Mouse (Mus musculus) gastrocnemius, adult 8-10 months (tissue): ENCODE data around the gene Pebp1. TPM values are rescaled to one million over a fixed set of nuclear protein-coding genes. Genes with fewer than 3 reads are reported as not detected.

ENCODE experiments used
- DNase-seq, 2 experiments: peaks; one replicate each; pipeline ENCODE4 v3.0.0; 2022; ENCODE audit warnings: low spot score in 2 of 2
- total RNA-seq, 4 experiments: library from RNA; stranded (reverse); gene quantifications; 2 replicates each; pipeline ENCODE4 v1.2.4; 2022

Pebp1 gene
- total RNA-seq, 4 experiments from 2014 or later: 366 to 419 (median 400) TPM

DNA sequence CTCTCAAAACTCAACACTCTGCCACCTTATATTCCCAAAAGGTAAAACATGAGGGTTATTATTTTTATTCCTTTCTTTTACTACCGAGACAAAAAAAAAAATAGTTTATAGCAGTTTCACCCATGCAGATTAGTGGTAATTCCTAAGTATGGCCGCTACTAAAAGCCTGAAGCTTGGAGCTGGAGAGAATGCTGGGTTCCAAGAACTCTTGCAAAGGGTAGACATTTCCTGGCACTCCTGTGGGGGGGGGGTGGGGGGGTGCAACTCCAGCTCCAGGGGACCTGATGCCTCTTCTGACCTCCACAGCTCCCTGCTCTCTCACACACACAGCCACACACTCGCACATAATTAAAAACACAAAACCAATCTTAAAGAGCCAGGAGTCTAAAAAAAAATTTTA is 1.1 kb downstream of the Pebp1 start:
- DNase-seq: no peak

DNA sequence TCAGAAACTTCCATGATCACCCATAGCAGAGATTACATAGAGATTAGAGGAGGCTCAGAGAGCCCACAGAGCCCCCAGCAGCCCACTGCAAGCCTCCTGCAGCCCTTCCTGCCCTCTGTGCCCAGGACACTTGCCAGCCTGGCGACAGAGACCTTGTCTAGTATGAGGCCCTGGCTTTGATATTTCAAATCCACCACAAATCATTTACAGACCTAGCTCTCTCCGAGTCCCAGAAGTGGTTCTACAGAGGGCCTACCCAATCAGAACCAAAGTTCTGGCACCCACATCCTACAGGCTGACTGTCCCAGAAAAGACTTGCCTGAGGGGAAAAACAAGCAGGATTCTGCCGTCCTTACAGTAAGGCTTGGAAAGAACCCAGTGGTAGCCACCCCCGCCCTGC is 2.2 kb downstream of the Pebp1 start:
- DNase-seq: no peak

DNA sequence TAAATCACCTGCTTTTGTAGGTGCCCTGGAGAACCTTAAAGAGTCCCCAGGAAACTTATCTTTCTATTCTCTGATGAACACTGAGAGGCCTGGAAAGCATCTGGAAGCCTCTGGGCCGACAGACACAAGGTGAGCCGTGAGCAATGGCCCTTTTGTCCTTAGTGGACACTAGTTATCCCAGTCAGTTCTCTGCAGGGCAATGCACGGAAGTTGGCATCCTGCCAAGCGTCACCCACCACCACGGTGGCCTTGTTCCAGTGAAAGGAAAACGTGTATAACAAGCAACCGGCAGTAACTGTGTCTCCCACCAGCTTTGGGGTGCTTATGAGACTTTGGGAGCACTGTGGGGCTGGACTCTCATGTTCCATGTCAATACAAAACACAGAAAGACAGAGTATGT is 2.7 kb downstream of the Pebp1 start:
- no peak for DNase-seq

DNA sequence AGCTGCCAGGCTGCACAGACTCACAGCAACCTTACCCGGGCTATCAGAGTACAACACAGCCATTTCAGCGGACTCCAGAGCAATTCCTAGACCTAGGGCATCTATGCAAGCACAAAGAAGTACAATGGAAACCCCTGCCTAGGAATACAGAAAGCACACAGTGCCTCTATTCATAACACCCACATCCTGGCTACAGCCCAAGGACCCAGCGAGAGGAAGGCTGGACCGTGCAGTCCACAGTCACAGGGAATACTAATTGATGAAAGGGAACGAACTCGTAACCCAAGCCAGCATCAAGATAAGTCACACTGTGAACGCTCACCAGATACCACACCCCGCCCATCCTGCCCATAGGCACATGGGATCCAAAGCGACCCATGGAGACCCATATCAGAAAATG is 3.4 kb downstream of the Pebp1 start:
- DNase-seq: no peak

DNA sequence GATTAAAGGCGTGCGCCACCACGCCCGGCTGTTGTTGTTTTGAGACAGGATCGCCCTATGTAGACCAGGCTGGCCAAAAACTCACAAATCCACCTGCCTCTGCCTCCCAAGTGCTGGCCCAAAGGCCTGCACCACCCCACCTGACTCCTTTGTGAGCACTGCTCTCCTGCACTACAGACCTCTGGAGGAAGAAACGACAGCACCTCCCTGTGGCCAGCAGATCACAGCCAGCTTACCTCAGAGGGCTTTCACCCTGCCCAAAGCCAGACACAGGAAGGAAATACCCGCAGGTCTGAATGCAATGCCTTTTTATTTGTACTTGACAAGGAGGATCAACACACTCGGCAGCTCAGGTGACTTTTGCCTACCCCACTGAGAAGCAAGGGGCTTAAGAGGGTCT is 5.1 kb downstream of the Pebp1 start:
- DNase-seq: no peak

DNA sequence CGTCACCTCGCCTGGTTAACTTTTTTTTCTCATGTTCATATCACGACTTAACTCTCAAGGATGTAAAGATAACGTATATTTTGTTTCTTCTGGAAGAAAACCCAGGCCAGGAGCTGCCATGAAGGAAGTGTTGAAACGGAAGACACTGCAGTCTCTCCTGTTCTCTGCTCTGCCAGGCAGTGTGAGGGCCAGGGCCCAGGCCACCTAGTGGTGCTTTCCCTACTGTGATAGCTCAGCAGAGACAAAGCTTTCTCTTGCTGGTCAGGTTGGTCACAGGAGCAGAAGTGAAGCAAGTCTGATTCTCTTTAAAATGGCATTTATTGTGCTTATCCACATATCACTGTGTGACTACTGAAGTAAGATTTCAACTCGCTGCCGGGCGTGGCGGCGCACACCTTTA is 5.9 kb downstream of the Pebp1 start:
- DNase-seq: no peak

GRCm38 (mm10) chr5:117279669-117280050 is 7.8 kb downstream of the Pebp1 start:
- DNase-seq: no peak

DNA sequence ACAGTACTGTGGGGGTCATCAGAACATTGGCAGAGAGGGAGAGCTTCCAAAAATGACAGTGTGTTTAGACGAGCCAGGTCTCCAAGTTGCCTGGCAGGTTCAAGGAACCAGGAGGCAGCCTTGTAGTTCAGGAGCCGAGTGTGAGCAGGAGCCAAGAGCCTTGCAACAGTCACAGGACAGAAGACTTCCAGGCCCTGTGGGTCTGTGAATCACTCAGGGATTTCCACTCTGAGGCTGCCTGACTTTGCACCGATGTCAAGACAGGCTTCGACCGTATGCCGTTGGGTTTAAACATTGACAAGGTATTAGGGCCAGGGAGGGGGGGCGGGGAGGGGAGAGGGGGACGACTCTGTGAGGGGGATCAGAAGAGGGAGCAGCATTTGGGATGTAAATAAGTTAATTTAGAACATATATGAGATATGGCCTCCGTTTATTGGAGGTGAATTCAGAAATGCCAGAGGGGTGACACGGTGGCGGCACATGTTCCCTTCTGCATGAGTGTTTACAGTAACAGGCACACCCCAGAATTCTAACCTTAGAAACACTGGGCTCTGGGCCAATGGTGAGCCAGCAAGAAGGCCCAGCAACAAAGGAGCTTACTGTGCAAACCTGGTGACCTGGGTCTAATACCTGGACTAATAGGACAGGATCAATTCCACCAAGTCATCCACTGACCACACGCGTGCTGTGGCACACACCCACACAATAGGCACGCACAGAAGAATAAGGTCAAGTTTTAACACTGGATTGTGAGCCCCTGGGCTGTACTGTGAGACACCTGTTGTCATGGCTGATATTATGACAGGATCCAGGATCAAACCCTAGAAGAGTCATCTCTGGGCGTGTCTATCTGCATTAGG is 8.4 kb downstream of the Pebp1 start:
- no peak for DNase-seq

GRCm38 (mm10) chr5:117277784-117278183 is 9.6 kb downstream of the Pebp1 start:
- no peak for DNase-seq

DNA sequence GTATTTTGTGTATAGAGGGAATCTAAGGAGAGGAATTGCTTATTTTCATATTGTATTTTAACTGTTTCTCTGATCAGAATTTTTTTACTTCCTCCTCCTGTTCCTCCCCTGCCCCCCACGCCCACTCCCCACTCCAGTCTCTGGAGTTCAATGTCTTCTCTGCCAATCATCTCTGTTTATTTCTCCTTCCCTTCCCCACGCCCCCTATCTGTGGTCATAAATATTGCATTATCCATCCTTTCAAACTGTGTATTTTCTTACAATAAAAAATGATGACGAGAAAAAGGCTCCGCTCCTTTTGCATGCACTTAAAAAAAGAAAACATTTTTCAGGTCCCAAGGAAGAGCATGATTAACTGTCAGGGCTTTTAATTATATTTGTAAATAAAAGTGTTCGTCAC is 12.6 kb downstream of the Pebp1 start:
- no peak for DNase-seq

DNA sequence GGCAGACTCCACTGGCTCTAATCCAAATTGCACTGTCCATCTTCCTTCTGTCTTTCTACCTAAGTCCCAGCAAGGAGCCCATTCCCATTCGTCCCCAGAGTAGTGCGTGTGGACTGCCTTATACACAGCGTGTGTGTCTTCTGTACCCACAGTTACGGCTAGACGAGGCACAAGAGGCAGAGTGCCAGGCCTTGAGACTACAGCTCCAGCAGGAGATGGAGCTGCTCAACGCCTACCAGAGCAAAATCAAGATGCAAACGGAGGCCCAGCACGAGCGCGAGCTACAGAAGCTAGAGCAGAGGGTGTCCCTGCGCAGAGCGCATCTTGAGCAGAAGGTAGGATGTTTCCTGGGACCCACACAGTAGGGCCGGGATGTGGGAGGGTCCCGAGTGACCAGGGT is 15.5 kb downstream of the Pebp1 start:
- DNase-seq: no peak

GRCm38 (mm10) chr5:117269395-117269794 is 18.0 kb downstream of the Pebp1 start:
- no peak for DNase-seq

GRCm38 (mm10) chr5:117268749-117269148 is 18.7 kb downstream of the Pebp1 start:
- no peak for DNase-seq

DNA sequence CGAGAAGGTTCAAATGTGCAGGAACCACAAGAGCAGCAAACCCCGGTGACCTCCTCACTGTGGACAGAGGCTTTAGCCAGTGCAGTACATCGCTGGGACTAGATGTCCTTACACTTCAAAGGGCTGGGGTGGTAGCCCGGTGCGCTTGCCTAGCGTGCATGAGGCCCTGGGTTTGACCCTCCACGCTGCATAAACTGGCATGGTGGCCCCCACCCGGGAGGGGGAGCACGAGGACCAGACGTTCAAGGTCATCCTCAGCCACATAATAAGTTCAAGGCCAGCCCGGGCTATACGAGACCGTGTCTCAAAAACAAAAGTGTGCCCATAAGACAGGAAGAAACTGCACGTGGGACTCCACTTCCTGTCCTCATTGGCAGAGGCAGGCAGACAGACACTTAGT is 19.5 kb downstream of the Pebp1 start:
- no peak for DNase-seq

GRCm38 (mm10) chr5:117264701-117265100 is 22.7 kb downstream of the Pebp1 start:
- no peak for DNase-seq

- DNase-seq: no peak
Observed at GRCm38 (mm10) chr5:117263566-117263965, 23.9 kb downstream of the Pebp1 start.

GRCm38 (mm10) chr5:117258276-117258675 is 29.1 kb downstream of the Pebp1 start:
- DNase-seq: no peak

GRCm38 (mm10) chr5:117251763-117252162 is 35.7 kb downstream of the Pebp1 start:
- no peak for DNase-seq

DNA sequence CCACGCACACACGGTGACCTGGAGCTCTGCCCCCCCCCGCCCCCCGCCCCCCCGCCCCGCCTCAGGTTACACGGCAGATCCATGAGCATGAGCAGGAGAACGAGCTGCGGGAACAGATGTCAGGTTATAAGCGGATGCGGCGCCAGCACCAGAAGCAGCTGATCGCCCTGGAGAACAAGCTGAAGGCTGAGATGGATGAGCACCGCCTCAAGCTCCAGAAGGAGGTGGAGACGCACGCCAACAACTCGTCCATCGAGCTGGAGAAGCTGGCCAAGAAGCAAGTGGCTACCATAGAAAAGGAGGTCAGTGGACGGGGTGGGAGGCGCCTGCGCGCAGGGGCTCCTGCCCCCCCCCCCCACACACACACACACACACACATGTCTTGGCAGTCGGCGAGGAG is 36.6 kb downstream of the Pebp1 start:
- no peak for DNase-seq

- DNase-seq: no peak
Observed at GRCm38 (mm10) chr5:117248351-117248750, 39.1 kb downstream of the Pebp1 start.

GRCm38 (mm10) chr5:117245170-117245569 is 42.3 kb downstream of the Pebp1 start:
- DNase-seq: no peak

DNA sequence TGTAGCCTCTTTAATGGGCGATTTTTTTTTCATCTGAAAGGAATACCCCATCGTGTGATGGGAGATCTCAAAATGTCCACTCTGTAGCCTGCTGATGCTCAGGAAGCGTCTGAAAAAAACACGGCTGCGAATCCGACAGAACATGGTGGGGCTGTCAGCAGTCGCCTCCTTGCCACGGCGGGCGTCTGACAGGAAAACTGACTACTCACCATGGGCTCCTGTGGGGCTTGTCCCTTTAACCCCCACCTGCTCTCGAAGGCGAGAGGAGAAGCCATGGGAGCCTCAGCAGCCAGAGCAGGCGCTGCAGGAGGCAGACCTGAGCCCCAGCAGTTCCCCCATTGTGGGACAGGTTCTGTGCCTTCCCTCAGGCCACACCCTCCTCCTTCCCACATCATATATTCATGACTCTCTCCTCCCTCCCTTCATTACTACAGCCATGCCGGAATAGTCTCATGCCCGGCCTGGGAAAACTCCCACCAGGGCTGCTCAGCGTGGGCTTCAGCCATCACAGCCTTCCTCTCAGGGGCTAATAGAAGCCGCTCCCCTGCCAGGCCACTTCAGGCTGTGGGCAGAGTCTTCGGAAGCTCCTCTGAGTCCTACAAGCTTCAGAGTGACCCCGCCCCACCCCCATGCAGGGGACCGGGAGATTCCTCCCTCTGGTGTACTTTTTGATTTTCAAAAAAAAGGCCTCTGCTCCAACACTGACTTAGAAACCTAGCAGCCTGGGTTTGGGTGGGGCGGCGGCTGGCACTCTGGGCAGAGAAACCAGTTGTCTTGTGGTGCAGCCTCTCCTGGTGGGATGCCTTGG is 44.5 kb downstream of the Pebp1 start:
- no peak for DNase-seq
